Mouse (Mus musculus) kidney, embryonic 16.5 days (tissue): ENCODE data around the gene Vmn1r103. TPM values are rescaled to one million over a fixed set of nuclear protein-coding genes. Genes with fewer than 3 reads are reported as not detected.
"Not testable (repeated sequence)": the region's sequence is repeated elsewhere in the genome, so short reads cannot be mapped to it uniquely, and the experiment has no call there.

Source experiments
- ATAC-seq: fragments of 200-750 bp; cut with Nextera tagmentation; 2 replicates; pipeline ENCODE4 v1.8.0; 2017; ENCODE audit warnings: moderate TSS enrichment; ENCODE audit not compliant: low FRiP score, low TSS enrichment
- H3K27ac ChIP-seq: fragments of 300-500 bp; sonication (generic); 2 replicates; pipeline ENCODE4 v1.5.1; 2014; ENCODE audit warnings: low read length
- H3K27me3 ChIP-seq: fragments of 300-500 bp; sonication (generic); 2 replicates; pipeline ENCODE4 v1.6.1; 2014; ENCODE audit warnings: low read length, control low read depth, mixed read lengths; ENCODE audit not compliant: insufficient read depth
- H3K36me3 ChIP-seq: fragments of 300-500 bp; sonication (generic); 2 replicates; pipeline ENCODE4 v1.6.1; 2014; ENCODE audit warnings: low read length, control low read depth, mixed read lengths; ENCODE audit not compliant: insufficient read depth
- H3K4me1 ChIP-seq: fragments of 300-500 bp; sonication (generic); 2 replicates; pipeline ENCODE4 v1.6.1; 2014; ENCODE audit warnings: low read length, control low read depth, mixed read lengths; ENCODE audit not compliant: insufficient read depth
- H3K4me2 ChIP-seq: fragments of 300-500 bp; sonication (generic); replicated peaks from 2 replicates; pipeline ENCODE4 v1.6.1; 2014; ENCODE audit warnings: low read depth, low read length
- H3K4me3 ChIP-seq: fragments of 300-500 bp; sonication (generic); 2 replicates; pipeline ENCODE4 v1.5.1; 2014; ENCODE audit warnings: mild to moderate bottlenecking, low read length
- H3K9ac ChIP-seq: fragments of 300-500 bp; sonication (generic); replicated peaks from 2 replicates; pipeline ENCODE4 v1.6.1; 2014; ENCODE audit warnings: low read length
- H3K9me3 ChIP-seq: fragments of 300-500 bp; sonication (generic); 2 replicates; pipeline ENCODE4 v1.6.1; 2016; ENCODE audit warnings: low read length, control low read depth
- WGBS: fragments of 180-500 bp; shearing (Covaris S2); extraction: QIAGEN DNeasy Blood & Tissue Kit; methylation state at CpG from one replicate; pipeline ENCODE4 v1.1.7; 2014; 5-methylcytosine and 5-hydroxymethylcytosine counted together
- polyA plus RNA-seq: library from polyadenylated mRNA; unstranded; fragments of >200 nt; fragmentation: Nextera tagmentation; extraction: Ambion mirVana; gene quantifications from 2 replicates; pipeline ENCODE4 v1.2.1, GENCODE M21; 2015

Gene Vmn1r103
- not detected in 2 replicates for polyA plus RNA-seq

DNA sequence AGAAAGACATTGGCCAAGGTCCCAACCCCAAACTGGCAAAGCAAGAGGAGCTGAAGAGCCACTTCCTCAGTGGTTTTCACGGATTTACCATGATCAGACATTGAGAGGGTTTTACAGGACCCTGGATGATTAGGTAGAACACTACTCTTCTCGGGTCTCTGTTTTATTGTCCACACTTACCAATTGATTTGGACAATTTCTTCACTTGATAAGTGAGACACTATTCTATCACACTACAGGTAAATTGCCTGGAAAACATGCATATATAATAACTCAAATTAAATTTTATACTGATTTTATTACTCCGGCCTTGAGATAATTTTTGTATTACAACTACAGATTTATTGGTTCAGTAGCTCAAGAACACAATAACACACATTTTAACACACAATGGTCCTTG lies at the start of gene Vmn1r103:
TSS of gene Vmn1r103 (minus strand) at position 101 of the 400 bp plus-strand sequence.
- H3K4me1 ChIP-seq, H3K9ac ChIP-seq, H3K4me3 ChIP-seq, H3K27me3 ChIP-seq, H3K36me3 ChIP-seq, H3K9me3 ChIP-seq, H3K4me2 ChIP-seq, ATAC-seq, H3K27ac ChIP-seq: not testable (repeated sequence)
- WGBS, result no CpG with 5 or more reads among the region's 3 CpGs

- not testable (repeated sequence) for H3K4me3 ChIP-seq, H3K9me3 ChIP-seq, ATAC-seq, H3K27ac ChIP-seq, H3K27me3 ChIP-seq, H3K36me3 ChIP-seq, H3K4me1 ChIP-seq, H3K4me2 ChIP-seq, H3K9ac ChIP-seq
- no CpG with 5 or more reads among the region's 1 CpGs for WGBS
These were observed 35.3 kb upstream of the Vmn1r103 start, which contains the start of gene Gm5726 for GRCm38 (mm10) chr7:20545657-20546056. TSS of gene Gm5726 (minus strand) at chr7:20545757.

GRCm38 (mm10) chr7:20533537-20533936 lies 23.2 kb upstream of the Vmn1r103 start, which contains the start of gene Vmn1r104:
TSS of gene Vmn1r104 (plus strand) at chr7:20533837.
- H3K4me1 ChIP-seq, H3K27ac ChIP-seq, H3K4me3 ChIP-seq, H3K9me3 ChIP-seq, H3K36me3 ChIP-seq, H3K4me2 ChIP-seq, ATAC-seq, H3K27me3 ChIP-seq, H3K9ac ChIP-seq: not testable (repeated sequence)
- WGBS, result no CpG with 5 or more reads among the region's 3 CpGs

DNA sequence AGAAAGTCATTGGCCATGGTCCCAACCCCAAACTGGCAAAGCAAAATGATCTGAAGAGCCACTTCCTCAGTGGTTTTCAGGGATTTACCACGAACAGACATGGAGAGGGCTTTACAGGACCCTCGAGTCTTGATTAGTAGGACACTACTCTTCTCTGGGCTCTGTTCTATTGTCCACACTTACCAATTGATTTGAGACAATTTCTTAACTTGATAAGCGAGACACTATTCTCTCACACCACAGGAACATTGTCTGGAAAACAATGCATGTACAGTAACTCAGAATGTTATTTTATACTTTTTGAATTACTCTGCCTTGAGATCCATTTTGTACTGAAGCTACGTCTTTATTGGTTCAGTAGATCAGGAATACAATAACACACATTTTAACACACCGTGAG lies 35.5 kb downstream of the Vmn1r103 start, which contains the start of gene Gm10670:
TSS of gene Gm10670 (minus strand) at position 101 of the 400 bp plus-strand sequence.
- WGBS, result no CpG with 5 or more reads among the region's 5 CpGs
- ATAC-seq, result not testable (repeated sequence)

More for the DNA sequence above, 35.5 kb downstream of the Vmn1r103 start, which contains the start of gene Gm10670:
- not testable (repeated sequence) for H3K36me3 ChIP-seq, H3K9ac ChIP-seq, H3K4me1 ChIP-seq, H3K4me3 ChIP-seq, H3K27me3 ChIP-seq, H3K4me2 ChIP-seq, H3K27ac ChIP-seq, H3K9me3 ChIP-seq

Other genes with a start within 250 kb of the Vmn1r103 start
- gene Gm5890, start 247.7 kb downstream of the Vmn1r103 start, polyA plus RNA-seq, result not detected in 2 replicates
- gene Gm4133, start 176.5 kb downstream of the Vmn1r103 start, polyA plus RNA-seq, result not detected in 2 replicates
- gene Gm5728, start 135.1 kb downstream of the Vmn1r103 start, polyA plus RNA-seq, result not detected in 2 replicates
- not detected in 2 replicates for gene Vmn1r100, start 92.6 kb downstream of the Vmn1r103 start, polyA plus RNA-seq
- gene Vmn1r101, start 67.9 kb downstream of the Vmn1r103 start, polyA plus RNA-seq, result not detected in 2 replicates
- gene Gm10670, start 35.6 kb downstream of the Vmn1r103 start, polyA plus RNA-seq, result not detected in 2 replicates
- not detected in 2 replicates for gene Vmn1r104, start 23.3 kb upstream of the Vmn1r103 start, polyA plus RNA-seq
- gene Gm5726, start 35.2 kb upstream of the Vmn1r103 start, polyA plus RNA-seq, result not detected in 2 replicates
- not detected in 2 replicates for gene Gm4141, start 65.7 kb upstream of the Vmn1r103 start, polyA plus RNA-seq
- not detected in 2 replicates for gene Gm4513, start 88.5 kb upstream of the Vmn1r103 start, polyA plus RNA-seq
- gene Vmn1r107, start 158.4 kb upstream of the Vmn1r103 start, polyA plus RNA-seq, result not detected in 2 replicates
- not detected in 2 replicates for gene Vmn1r111, start 192.7 kb upstream of the Vmn1r103 start, polyA plus RNA-seq
- not detected in 2 replicates for gene Gm10668, start 220.1 kb upstream of the Vmn1r103 start, polyA plus RNA-seq